Mouse (Mus musculus): Measurements from ENCODE around the gene Dnajb11. TPM values are rescaled to one million over a fixed set of nuclear protein-coding genes. Genes with fewer than 3 reads are reported as not detected.

Dnajb11 gene
- polyA plus RNA-seq, 1 experiment from 2014 or later: 97.4 TPM

GRCm38 (mm10) chr16:22878716-22879115 lies 21.1 kb downstream of the Dnajb11 start:
- WGBS: 77% methylated on average over 7 of the region's 7 CpGs
- no peak for ATAC-seq

GRCm38 (mm10) chr16:22879945-22880595 lies 22.4 kb downstream of the Dnajb11 start:
- no peak overlapping the region for H3K4me3 ChIP-seq (ENCODE audit: low read depth, low read length)
- H3K36me3 ChIP-seq (ENCODE audit: control insufficient read depth, insufficient read depth, low read length): no peaks in the 10 kb centered on the region

More at GRCm38 (mm10) chr16:22878716-22879115, 21.1 kb downstream of the Dnajb11 start:
- no peaks in the 10 kb centered on the region for H3K27me3 ChIP-seq (ENCODE audit: control insufficient read depth, insufficient read depth, low read depth, low read length)
- H3K4me3 ChIP-seq (ENCODE audit: low read depth, low read length): no peak overlapping the region
- H3K27ac ChIP-seq (ENCODE audit: low read length): no peak overlapping the region
- H3K4me2 ChIP-seq (ENCODE audit: low read length): no peak overlapping the region
- no peaks in the 10 kb centered on the region for H3K9me3 ChIP-seq (replicated peaks; ENCODE audit: control insufficient read depth, low read length, poor library complexity, severe bottlenecking)
- H3K36me3 ChIP-seq (ENCODE audit: control insufficient read depth, insufficient read depth, low read length): no peaks in the 10 kb centered on the region
- H3K9ac ChIP-seq (ENCODE audit: low read depth, low read length): no peak overlapping the region
- no peaks in the 10 kb centered on the region for H3K4me1 ChIP-seq (ENCODE audit: control insufficient read depth, insufficient read depth, low read length)

GRCm38 (mm10) chr16:22880900-22881299 lies 23.3 kb downstream of the Dnajb11 start:
- Histone ChIP-seq H3K27me3 (ENCODE audit: control insufficient read depth, insufficient read depth, low read depth, low read length) (no peaks in the 10 kb centered on the region), H3K27ac (ENCODE audit: low read length) (no peak overlapping the region), H3K36me3 (ENCODE audit: control insufficient read depth, insufficient read depth, low read length) (no peaks in the 10 kb centered on the region), H3K4me1 (ENCODE audit: control insufficient read depth, insufficient read depth, low read length) (no peaks in the 10 kb centered on the region), H3K9me3 (replicated peaks; ENCODE audit: control insufficient read depth, low read length, poor library complexity, severe bottlenecking) (no peaks in the 10 kb centered on the region), H3K4me2 (ENCODE audit: low read length) (no peak overlapping the region), H3K9ac (ENCODE audit: low read depth, low read length) (no peak overlapping the region), H3K4me3 (ENCODE audit: low read depth, low read length) (no peak overlapping the region)
- no peak for ATAC-seq
- WGBS: 7% methylated on average over 6 of the region's 6 CpGs

More at GRCm38 (mm10) chr16:22879945-22880595, 22.4 kb downstream of the Dnajb11 start:
- WGBS: 68% methylated on average over 7 of the region's 7 CpGs
- Histone ChIP-seq H3K4me2 (ENCODE audit: low read length) (no peak overlapping the region), H3K9ac (ENCODE audit: low read depth, low read length) (no peak overlapping the region), H3K27ac (ENCODE audit: low read length) (no peak overlapping the region), H3K27me3 (ENCODE audit: control insufficient read depth, insufficient read depth, low read depth, low read length) (no peaks in the 10 kb centered on the region), H3K9me3 (replicated peaks; ENCODE audit: control insufficient read depth, low read length, poor library complexity, severe bottlenecking) (no peaks in the 10 kb centered on the region), H3K4me1 (ENCODE audit: control insufficient read depth, insufficient read depth, low read length) (no peaks in the 10 kb centered on the region)
- no peak for ATAC-seq

- ATAC-seq: no peak
- no peak overlapping the region for H3K9ac ChIP-seq (ENCODE audit: low read depth, low read length)
- 81% methylated on average over 4 of the region's 4 CpGs for WGBS
- no peaks in the 10 kb centered on the region for H3K4me1 ChIP-seq (ENCODE audit: control insufficient read depth, insufficient read depth, low read length)
- H3K4me2 ChIP-seq (ENCODE audit: low read length): no peak overlapping the region
- no peaks in the 10 kb centered on the region for H3K36me3 ChIP-seq (ENCODE audit: control insufficient read depth, insufficient read depth, low read length)
- H3K27me3 ChIP-seq (ENCODE audit: control insufficient read depth, insufficient read depth, low read depth, low read length): no peaks in the 10 kb centered on the region
- no peak overlapping the region for H3K4me3 ChIP-seq (ENCODE audit: low read depth, low read length)
- H3K27ac ChIP-seq (ENCODE audit: low read length): no peak overlapping the region
- H3K9me3 ChIP-seq (replicated peaks; ENCODE audit: control insufficient read depth, low read length, poor library complexity, severe bottlenecking): no peaks in the 10 kb centered on the region
These were observed 23.8 kb downstream of the Dnajb11 start for GRCm38 (mm10) chr16:22881487-22881886.

GRCm38 (mm10) chr16:22883441-22883840 lies 25.8 kb downstream of the Dnajb11 start:
- WGBS: 85% methylated on average over 5 of the region's 5 CpGs
- Histone ChIP-seq H3K27ac (ENCODE audit: low read length) (no peak overlapping the region), H3K4me3 (ENCODE audit: low read depth, low read length) (no peak overlapping the region), H3K9ac (ENCODE audit: low read depth, low read length) (no peak overlapping the region), H3K36me3 (ENCODE audit: control insufficient read depth, insufficient read depth, low read length) (no peaks in the 10 kb centered on the region), H3K4me1 (ENCODE audit: control insufficient read depth, insufficient read depth, low read length) (no peaks in the 10 kb centered on the region), H3K9me3 (replicated peaks; ENCODE audit: control insufficient read depth, low read length, poor library complexity, severe bottlenecking) (no peaks in the 10 kb centered on the region), H3K4me2 (ENCODE audit: low read length) (no peak overlapping the region), H3K27me3 (ENCODE audit: control insufficient read depth, insufficient read depth, low read depth, low read length) (no peaks in the 10 kb centered on the region)
- ATAC-seq: no peak

- Histone ChIP-seq H3K4me3 (ENCODE audit: low read depth, low read length) (no peak overlapping the region), H3K9me3 (replicated peaks; ENCODE audit: control insufficient read depth, low read length, poor library complexity, severe bottlenecking) (no peaks in the 10 kb centered on the region), H3K27ac (ENCODE audit: low read length) (no peak overlapping the region), H3K4me1 (ENCODE audit: control insufficient read depth, insufficient read depth, low read length) (no peaks in the 10 kb centered on the region), H3K9ac (ENCODE audit: low read depth, low read length) (no peak overlapping the region), H3K27me3 (ENCODE audit: control insufficient read depth, insufficient read depth, low read depth, low read length) (no peaks in the 10 kb centered on the region), H3K4me2 (ENCODE audit: low read length) (no peak overlapping the region), H3K36me3 (ENCODE audit: control insufficient read depth, insufficient read depth, low read length) (no peaks in the 10 kb centered on the region)
- WGBS: 52% methylated on average over 4 of the region's 4 CpGs
- ATAC-seq: no peak
These were observed 27.7 kb downstream of the Dnajb11 start for GRCm38 (mm10) chr16:22885356-22885755.

- Histone ChIP-seq H3K27me3 (ENCODE audit: control insufficient read depth, insufficient read depth, low read depth, low read length) (no peaks in the 10 kb centered on the region), H3K4me2 (ENCODE audit: low read length) (no peak overlapping the region), H3K27ac (ENCODE audit: low read length) (no peak overlapping the region), H3K9ac (ENCODE audit: low read depth, low read length) (no peak overlapping the region), H3K4me3 (ENCODE audit: low read depth, low read length) (no peak overlapping the region), H3K36me3 (ENCODE audit: control insufficient read depth, insufficient read depth, low read length) (no peaks in the 10 kb centered on the region), H3K4me1 (ENCODE audit: control insufficient read depth, insufficient read depth, low read length) (no peaks in the 10 kb centered on the region), H3K9me3 (replicated peaks; ENCODE audit: control insufficient read depth, low read length, poor library complexity, severe bottlenecking) (no peaks in the 10 kb centered on the region)
- ATAC-seq: no peak
- WGBS: 82% methylated on average over 3 of the region's 3 CpGs
These were observed 29.1 kb downstream of the Dnajb11 start for GRCm38 (mm10) chr16:22886726-22887125.

GRCm38 (mm10) chr16:22888835-22889234 lies 31.2 kb downstream of the Dnajb11 start:
- Histone ChIP-seq H3K9me3 (replicated peaks; ENCODE audit: control insufficient read depth, low read length, poor library complexity, severe bottlenecking) (no peaks in the 10 kb centered on the region), H3K36me3 (ENCODE audit: control insufficient read depth, insufficient read depth, low read length) (no peaks in the 10 kb centered on the region), H3K27ac (ENCODE audit: low read length) (no peak overlapping the region), H3K4me3 (ENCODE audit: low read depth, low read length) (no peak overlapping the region), H3K27me3 (ENCODE audit: control insufficient read depth, insufficient read depth, low read depth, low read length) (no peaks in the 10 kb centered on the region), H3K4me1 (ENCODE audit: control insufficient read depth, insufficient read depth, low read length) (no peaks in the 10 kb centered on the region), H3K9ac (ENCODE audit: low read depth, low read length) (no peak overlapping the region), H3K4me2 (ENCODE audit: low read length) (no peak overlapping the region)
- WGBS: 41% methylated on average over 4 of the region's 4 CpGs
- no peak for ATAC-seq

- Histone ChIP-seq H3K36me3 (ENCODE audit: control insufficient read depth, insufficient read depth, low read length) (no peaks in the 10 kb centered on the region), H3K4me3 (ENCODE audit: low read depth, low read length) (no peak overlapping the region), H3K4me2 (ENCODE audit: low read length) (no peak overlapping the region), H3K9ac (ENCODE audit: low read depth, low read length) (no peak overlapping the region), H3K27me3 (ENCODE audit: control insufficient read depth, insufficient read depth, low read depth, low read length) (no peaks in the 10 kb centered on the region), H3K27ac (ENCODE audit: low read length) (no peak overlapping the region), H3K9me3 (replicated peaks; ENCODE audit: control insufficient read depth, low read length, poor library complexity, severe bottlenecking) (no peaks in the 10 kb centered on the region), H3K4me1 (ENCODE audit: control insufficient read depth, insufficient read depth, low read length) (no peaks in the 10 kb centered on the region)
- 93% methylated on average over 8 of the region's 8 CpGs for WGBS
- no peak for ATAC-seq
These were observed 32.1 kb downstream of the Dnajb11 start for GRCm38 (mm10) chr16:22889716-22890115.

Measured in midbrain, embryonic 16.5 days (tissue).